In the genomic region with DNA sequence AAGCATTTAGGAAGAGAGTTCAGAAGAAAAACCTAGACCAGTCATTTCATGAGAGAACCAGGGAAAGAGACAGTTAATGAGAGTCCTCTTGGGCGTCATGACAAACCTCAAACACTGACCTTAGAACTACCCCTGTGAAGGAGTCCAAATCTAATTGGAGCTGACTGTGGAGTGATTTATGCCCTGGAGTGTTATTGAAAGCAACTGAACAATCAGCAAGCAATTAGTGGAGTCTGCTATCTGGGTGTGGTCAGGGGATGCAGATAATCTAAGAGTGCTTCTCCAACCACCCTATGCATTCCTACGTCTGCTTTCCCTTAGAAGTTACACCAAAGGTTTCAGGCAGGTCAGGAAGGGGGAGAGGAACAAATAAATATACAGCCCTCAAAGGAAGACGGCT, we compare ENCODE assay signal across 21 mouse cellular contexts.
DNase-seq lines count a peak whose midpoint lies in the region; ATAC-seq lines count a peak whose summit lies in the region.
"Had no signal": no experiment of that assay in that cellular context is flagged by ENCODE, and none has a peak within 500 bp of the region (broad histone marks: within the 10 kb centered on the region; RNA-seq: fewer than 3 reads in every experiment).

No protein-coding gene starts in this region.

- no peak overlapping the region for H3K4me2 ChIP-seq in heart, embryonic 12.5 days
- no peak overlapping the region for H3K4me2 ChIP-seq in intestine, embryonic 16.5 days (ENCODE audit: low read depth, low read length)
- H3K4me2 ChIP-seq: embryonic facial prominence, embryonic 15.5 days; heart, embryonic 15.5 days; hindbrain, embryonic 13.5 days had no signal

- no peaks in the 10 kb centered on the region for H3K36me3 ChIP-seq in heart, embryonic 10.5 days
- no peaks in the 10 kb centered on the region for H3K36me3 ChIP-seq in heart, embryonic 12.5 days
- no peaks in the 10 kb centered on the region for H3K36me3 ChIP-seq in intestine, embryonic 16.5 days (ENCODE audit: control insufficient read depth, insufficient read depth, low read length)
- H3K36me3 ChIP-seq: embryonic facial prominence, embryonic 15.5 days; forebrain, embryonic 10.5 days; G1E; heart, embryonic 15.5 days; hindbrain, embryonic 13.5 days had no signal

- no peak overlapping the region for H3K4me3 ChIP-seq in heart, embryonic 10.5 days
- no peak overlapping the region for H3K4me3 ChIP-seq in heart, embryonic 12.5 days
- no peak overlapping the region for H3K4me3 ChIP-seq in intestine, embryonic 16.5 days (ENCODE audit: low read length)
- H3K4me3 ChIP-seq: embryonic facial prominence, embryonic 15.5 days; erythroblast, embryonic 14.5 days; forebrain, embryonic 10.5 days; heart, embryonic 15.5 days; hindbrain, embryonic 13.5 days had no signal

- H3K4me1 ChIP-seq in heart, embryonic 10.5 days = peaks cover 10% of the 10 kb centered on the region; the same call in 1 of the 2 replicates
- peaks cover 5% of the 10 kb centered on the region for H3K4me1 ChIP-seq in heart, embryonic 12.5 days (replicated peaks)
- H3K4me1 ChIP-seq in intestine, embryonic 16.5 days (ENCODE audit: control insufficient read depth, insufficient read depth, low read length) = no peaks in the 10 kb centered on the region
- H3K4me1 ChIP-seq: heart, embryonic 15.5 days had no signal

- no peaks in the 10 kb centered on the region for H3K9me3 ChIP-seq in heart, embryonic 10.5 days
- no peaks in the 10 kb centered on the region for H3K9me3 ChIP-seq in heart, embryonic 12.5 days (replicated peaks)
- no peaks in the 10 kb centered on the region for H3K9me3 ChIP-seq in intestine, embryonic 16.5 days (ENCODE audit: control insufficient read depth, low read length)
- H3K9me3 ChIP-seq: embryonic facial prominence, embryonic 15.5 days; forebrain, embryonic 10.5 days; G1E; heart, embryonic 15.5 days; hindbrain, embryonic 13.5 days had no signal

- H3K9ac ChIP-seq in heart, embryonic 12.5 days = no peak overlapping the region
- H3K9ac ChIP-seq in intestine, embryonic 16.5 days (ENCODE audit: low read depth, low read length) = no peak overlapping the region
- H3K9ac ChIP-seq: embryonic facial prominence, embryonic 15.5 days; heart, embryonic 15.5 days; hindbrain, embryonic 13.5 days had no signal

- 22% methylated on average over 3 of the region's 3 CpGs for WGBS in heart, embryonic 10.5 days
- WGBS in heart, embryonic 12.5 days = 32% methylated on average over 3 of the region's 3 CpGs
- 31% methylated on average over 3 of the region's 3 CpGs for WGBS in intestine, embryonic 16.5 days

- H3K27ac ChIP-seq in heart, embryonic 10.5 days = no peak overlapping the region
- no peak overlapping the region for H3K27ac ChIP-seq in heart, embryonic 12.5 days (ENCODE audit: poor library complexity, severe bottlenecking)
- no peak overlapping the region for H3K27ac ChIP-seq in intestine, embryonic 16.5 days (ENCODE audit: low read length)
- H3K27ac ChIP-seq: embryonic facial prominence, embryonic 15.5 days; forebrain, embryonic 10.5 days; heart, embryonic 15.5 days; hindbrain, embryonic 13.5 days; hindbrain, postnatal 0 days had no signal

- no peaks in the 10 kb centered on the region for H3K27me3 ChIP-seq in heart, embryonic 10.5 days (ENCODE audit: insufficient read depth, poor library complexity, severe bottlenecking)
- H3K27me3 ChIP-seq in heart, embryonic 12.5 days (replicated peaks) = no peaks in the 10 kb centered on the region
- H3K27me3 ChIP-seq in intestine, embryonic 16.5 days (replicated peaks; ENCODE audit: control insufficient read depth, insufficient read depth, low read length) = no peaks in the 10 kb centered on the region
- H3K27me3 ChIP-seq: embryonic facial prominence, embryonic 15.5 days; heart, embryonic 15.5 days; hindbrain, embryonic 13.5 days had no signal

- DNase-seq in heart, embryonic 10.5 days (ENCODE audit: low spot score) = peak; percentile 1
- DNase-seq in Muller cell, postnatal 12 days (ENCODE audit: inconsistent ontology term) = peak; percentile 96
- DNase-seq in ZHBTc4 (ENCODE audit: low read depth, low spot score) = peak; percentile 18
- DNase-seq in mesoderm, embryonic 11.5 days (ENCODE audit: low read depth, low spot score) = peak; percentile 27
- DNase-seq in cerebellum, adult 9-11 months = no peak
- DNase-seq: cerebellum, adult 18-20 months; cerebellum, postnatal 14 days; gastrocnemius, postnatal 10 days; heart, postnatal 14 days; kidney, adult 18-20 months had no signal

- ATAC-seq in heart, embryonic 12.5 days (ENCODE audit: insufficient number of reproducible peaks, low FRiP score) = no peak
- ATAC-seq in intestine, embryonic 16.5 days = no peak
- ATAC-seq: CD4-positive, CD25-positive, alpha-beta regulatory T cell, adult 4 months; forebrain, embryonic 14.5 days; hindbrain, postnatal 0 days had no signal
